Mouse (Mus musculus) adrenal gland, postnatal 14 days (tissue): ENCODE results near the gene Lbp. TPM values are rescaled to one million over a fixed set of nuclear protein-coding genes. Genes with fewer than 3 reads are reported as not detected.
A peak's percentile ranks its signal among the peaks of the same experiment; 100 is the strongest.

ENCODE experiments used
- DNase-seq: peaks from one replicate; pipeline ENCODE4 v3.0.0; 2021; ENCODE audit warnings: mixed read lengths
- total RNA-seq: library from RNA; stranded (reverse); gene quantifications from 2 replicates; pipeline ENCODE4 v1.2.3, GENCODE M21; 2021

Gene Lbp
- total RNA-seq, 1 experiment from 2014 or later = 34.2 TPM

DNA sequence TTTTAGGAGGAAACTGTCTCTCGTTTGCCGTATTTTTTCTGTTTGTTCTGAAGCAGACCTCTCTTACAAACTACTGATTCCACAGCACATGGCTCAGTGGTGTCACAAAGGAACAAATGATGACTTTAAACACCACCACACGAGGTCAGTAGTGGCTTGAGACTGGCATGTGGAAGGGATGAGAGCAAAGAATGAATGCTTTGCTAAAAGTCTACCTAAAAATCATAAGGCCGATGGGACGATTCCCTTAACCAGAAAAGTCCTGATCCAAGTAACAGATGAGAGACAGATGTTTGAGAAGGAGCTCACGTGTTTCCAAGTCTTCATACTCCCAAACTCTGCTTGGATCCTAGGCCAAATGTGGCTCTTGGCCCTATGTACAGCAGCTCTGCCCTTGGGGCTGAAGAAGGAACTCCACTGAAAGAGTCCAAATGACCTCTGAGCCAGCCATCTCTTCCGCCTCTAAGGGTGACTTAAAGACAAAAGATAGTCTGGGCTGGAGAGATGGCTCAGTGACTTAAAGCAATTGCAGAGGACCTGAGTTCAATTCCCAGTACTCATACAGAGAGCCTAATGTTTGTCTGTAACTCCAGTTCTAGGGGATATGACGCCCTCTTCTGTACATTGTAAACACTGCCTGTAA is 55.5 kb downstream of the Lbp start:
- DNase-seq = no peak

DNA sequence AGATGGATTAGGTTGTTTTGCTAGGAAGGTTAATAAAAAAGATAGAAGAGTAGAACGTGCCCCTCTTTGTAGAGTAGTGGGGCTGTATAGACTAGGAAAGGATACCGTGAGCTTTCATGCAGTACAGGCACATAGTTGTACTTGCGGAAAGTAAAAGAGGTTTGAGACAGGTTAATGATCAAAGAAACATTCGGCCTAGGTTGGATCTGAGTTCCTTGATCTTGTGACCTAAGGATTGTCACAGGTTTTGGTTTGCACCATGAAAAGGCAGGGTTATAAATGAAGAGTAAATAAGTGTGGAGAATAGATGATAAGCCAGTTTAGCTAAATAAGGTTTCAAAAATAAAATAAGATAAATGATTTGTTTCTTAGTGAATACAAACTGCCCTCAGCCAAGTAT is 57.9 kb downstream of the Lbp start:
- no peak for DNase-seq

DNA sequence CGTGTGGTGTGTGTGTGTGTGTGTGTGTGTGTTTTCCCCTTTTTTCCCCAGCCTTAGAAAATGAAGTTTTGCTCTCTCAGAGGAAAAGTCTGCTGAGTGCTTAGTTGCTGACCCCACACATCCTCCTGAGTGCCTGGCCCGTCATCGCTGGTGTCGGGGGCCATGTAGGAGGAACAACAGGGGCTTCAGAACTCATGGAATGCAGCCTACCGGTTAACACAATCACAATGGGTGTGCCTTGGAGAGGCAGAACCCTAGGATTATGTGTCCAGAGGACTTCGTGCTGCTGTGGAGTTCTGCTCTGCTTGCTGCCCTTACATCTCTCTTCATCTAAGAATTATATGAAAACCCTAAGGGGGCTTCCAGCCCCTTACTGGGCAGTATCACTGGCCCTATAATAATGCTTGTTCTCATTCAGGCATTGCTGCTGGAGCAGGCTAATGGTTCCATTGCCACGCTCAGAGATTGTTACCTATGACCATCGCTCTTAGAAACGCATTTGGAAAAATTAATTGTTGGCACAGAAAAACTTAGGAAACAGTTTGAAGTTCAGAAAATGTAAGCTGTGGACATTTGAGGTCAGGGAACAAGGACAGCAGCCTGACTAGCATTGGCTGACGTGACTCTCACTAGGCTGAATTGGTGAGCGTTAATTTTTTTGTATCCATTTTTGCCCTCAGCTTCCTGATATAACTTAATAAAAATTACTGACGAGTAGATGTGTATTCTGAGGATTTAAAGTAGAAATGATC is 59.0 kb downstream of the Lbp start:
- no peak for DNase-seq

DNA sequence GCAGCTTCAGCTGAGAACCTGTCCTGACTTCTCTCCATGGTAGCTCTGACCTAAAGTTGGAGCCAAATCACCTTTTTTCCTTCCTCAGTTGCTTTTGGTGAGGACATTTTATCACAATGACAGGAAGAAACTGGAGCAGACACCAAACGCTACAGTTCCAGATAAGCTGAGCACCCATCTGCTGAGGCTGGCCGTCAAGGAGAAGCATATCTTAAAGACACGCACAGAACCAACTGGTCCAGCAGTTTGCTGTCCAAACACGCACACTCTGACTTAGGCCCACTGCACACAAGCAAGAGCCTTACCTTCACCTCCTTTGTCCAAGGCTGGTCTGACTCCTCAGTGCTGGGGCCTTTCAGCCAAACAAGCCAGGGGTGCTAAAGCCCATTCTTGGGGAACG is 61.4 kb downstream of the Lbp start:
- DNase-seq = no peak

DNA sequence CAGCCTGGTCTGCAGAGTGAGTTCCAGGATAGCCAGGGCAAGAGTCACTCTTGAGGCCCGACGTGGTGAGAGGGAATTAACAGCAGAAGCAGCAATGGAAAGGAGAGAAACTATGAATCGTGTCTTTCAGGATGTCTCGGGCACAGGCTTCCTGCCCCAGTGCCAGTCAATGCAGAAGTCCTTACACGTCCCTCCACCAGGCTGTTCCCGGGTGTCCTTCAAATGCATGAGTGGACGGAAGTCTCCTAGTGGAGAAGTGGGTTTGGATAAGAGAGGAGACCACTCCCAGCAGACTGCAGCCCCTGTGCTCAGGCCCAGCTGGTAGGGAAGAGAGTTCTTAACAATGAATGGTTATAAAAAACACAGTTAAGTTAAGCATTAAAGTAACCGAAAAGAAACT is 62.0 kb downstream of the Lbp start:
- DNase-seq = no peak

DNA sequence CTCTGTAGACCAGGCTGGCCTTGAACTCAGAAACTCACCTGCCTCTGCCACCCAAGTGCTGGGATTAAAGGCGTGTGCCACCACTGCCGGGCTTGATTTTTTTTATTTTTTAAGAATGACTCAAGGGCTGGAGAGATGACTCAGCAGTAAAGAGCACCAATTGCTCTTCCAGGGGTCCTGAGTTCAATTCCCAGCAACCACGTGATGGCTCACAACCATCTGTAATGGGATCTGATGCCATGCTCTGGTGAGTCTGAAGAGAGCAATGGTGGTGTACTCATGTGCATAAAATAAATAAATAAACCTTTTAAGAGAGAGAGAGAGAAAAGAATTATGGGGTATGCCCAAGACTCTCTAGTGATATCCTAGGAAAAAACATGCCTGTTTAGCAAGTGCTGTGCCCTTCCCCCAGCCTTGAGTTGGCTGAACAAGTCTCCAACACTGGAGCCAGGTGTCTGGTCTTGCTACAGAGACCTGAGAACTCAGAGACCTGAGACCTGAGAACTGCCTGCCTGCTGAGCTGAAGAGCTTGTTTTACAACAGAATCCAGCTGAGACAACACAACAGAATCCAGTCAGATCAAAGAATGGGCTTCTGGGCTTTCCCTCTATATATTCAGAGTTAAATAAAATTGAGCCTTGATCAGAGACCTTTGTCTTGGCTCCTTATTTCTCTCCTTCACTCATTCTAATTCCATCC is 63.3 kb downstream of the Lbp start:
- DNase-seq = no peak

DNA sequence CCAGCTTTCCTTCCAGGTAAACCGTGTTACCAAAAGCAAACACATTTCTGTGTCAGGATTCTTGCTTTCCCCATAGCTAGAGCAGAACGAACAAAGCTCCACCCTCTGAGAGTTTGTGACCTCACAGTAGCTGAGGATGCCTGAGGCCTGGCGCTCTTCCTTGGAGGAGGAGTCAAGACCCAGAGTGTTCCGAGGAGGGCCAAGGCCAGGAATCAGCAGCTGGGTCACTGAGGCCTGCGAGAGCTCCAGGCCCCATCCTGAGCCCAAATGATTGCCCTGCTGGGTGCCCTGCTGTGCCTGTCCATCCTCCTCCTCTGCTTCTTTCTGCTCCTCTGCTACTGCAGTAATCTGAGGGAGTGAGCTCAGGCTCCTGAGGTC is 63.9 kb downstream of the Lbp start:
- peak; percentile 43 for DNase-seq

DNA sequence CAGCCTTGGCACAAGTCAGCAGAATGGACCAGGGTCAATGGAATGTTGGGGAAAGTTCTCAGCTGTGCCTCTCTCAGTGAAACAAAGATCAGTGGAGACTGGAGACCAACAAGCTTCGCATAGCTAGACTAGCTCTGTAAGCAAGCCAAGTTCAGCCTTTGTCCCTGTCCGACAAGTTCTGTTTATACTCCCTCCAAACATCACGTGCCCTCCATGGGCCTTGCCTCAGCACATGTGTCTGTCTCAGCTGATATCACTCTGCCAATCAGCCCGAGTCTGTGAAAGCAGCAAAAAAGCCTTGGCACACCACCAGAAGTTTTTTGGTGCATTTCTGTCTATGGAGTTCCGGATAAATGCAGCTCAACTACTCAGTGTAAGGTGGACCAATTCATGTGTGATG is 66.8 kb downstream of the Lbp start:
- no peak for DNase-seq

DNA sequence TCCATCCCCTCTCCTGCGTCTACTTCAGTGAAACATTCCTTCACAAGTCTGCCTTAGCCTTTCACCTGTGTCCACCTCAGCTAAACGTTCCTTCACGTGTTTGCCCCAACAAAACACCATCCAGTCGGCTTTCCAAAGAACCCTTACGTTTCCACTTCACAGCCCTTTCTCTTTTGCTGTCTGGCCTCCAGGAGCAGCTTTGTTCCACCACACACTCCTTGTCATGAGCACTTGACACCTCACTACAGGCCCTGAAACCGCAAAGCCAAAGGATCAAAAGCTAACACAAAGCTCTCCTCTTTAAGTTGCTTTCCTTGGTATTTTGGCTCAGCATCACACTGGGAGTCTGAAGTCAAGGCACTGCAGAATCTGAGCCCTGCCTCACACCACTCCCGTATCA is 67.2 kb downstream of the Lbp start:
- DNase-seq = no peak

DNA sequence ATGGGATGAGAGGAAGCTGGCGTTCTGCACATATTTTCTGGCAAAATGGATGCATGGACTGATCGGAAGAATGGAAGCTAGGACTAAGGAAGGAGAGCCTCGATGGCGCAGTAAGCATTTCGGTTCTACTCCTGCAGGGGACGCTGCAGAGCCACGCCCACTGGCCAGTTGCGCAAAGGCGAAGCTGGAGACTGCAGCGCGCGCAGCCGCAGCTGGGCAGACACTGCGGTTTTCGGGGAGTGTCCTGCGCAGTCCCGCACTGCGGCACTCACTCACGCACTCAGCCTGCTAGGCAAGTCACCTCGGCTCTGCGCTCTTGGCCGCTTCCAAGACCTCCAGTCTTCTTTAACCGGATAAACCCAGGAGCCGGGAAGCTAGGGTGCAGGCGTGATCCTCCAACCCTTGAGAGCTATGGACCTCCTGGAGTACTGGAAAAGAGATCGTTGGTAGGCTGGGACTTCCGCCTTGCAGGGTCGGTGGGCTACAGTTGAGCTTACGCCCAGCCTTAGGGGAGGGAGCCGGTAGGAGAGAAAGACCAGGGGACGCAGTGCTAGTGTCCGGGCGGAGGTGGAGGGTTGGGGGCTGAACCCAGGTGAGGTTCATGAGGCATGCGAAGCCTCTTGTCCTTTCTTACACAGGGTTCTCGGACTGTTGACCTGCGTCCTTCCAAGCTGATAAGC is 69.3 kb downstream of the Lbp start, which contains the start of gene Snhg11:
TSS of gene Snhg11 (plus strand) at position 196 of the 680 bp plus-strand sequence.
- peak; percentile 80 for DNase-seq

DNA sequence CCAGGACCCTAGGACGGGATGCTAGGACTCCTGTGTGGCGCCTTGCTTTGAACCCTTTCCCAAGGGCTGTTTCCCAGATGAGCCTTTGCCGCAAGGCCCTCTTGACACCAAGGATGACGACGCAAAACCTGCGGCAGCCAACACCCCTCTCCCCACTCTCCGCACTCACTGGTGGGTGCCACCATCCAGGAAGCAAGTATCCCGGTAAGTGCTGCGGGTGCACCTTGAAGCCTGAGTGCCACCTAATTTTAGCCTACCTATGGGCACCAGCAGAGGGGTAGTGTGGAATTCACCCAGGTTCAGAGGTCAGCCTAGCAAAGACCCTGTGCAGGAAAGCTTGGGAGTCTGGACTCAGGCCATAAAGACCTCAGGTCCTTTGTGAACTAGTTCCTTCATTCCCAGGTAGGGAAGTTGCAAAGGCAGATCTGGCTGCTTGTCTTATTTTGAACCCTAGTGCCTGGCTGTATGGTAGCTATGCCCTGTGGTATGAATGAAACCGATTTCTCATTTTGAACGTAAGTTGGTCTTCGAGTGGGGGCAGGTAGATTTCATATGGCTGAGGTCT is 69.9 kb downstream of the Lbp start:
- no peak for DNase-seq

DNA sequence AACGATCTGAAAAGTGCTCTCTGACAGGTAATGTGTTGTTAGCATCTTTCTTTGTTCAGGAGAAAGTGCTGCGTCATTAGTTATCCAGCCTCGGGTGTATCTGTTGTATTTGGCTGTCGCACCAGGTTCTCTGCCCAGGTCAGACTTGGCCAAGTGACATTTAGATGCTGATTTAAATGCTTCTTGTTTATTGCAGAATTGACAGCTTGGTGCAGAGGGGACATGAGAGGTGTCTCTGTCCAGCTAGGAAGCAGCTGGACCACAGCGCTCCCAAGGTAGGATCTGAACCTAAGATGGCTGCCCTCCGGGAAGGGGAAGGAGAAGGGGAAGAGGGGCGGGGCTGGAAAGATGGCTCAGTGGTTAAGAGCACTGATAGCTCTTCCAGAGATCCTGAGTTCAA is 70.5 kb downstream of the Lbp start:
- DNase-seq = no peak

DNA sequence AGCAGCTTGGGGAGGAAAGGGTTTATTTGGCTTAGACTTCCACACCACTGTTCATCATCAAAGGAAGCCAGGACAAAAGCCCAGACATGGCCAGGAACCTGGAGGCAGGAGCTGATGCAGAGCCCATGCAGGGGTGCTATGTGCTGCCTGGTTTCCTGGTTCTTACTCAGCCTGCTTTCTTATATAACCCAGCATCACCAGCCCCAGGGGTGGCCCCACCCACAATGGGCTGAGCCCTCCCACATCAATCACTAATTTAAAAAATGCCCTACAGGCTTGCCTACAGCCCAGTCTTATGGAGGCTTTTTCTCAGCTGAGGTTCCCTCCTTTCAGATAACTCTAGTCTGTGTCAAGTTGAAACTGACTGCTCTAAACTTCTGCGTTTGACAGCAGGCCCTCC is 71.5 kb downstream of the Lbp start:
- DNase-seq = no peak

DNA sequence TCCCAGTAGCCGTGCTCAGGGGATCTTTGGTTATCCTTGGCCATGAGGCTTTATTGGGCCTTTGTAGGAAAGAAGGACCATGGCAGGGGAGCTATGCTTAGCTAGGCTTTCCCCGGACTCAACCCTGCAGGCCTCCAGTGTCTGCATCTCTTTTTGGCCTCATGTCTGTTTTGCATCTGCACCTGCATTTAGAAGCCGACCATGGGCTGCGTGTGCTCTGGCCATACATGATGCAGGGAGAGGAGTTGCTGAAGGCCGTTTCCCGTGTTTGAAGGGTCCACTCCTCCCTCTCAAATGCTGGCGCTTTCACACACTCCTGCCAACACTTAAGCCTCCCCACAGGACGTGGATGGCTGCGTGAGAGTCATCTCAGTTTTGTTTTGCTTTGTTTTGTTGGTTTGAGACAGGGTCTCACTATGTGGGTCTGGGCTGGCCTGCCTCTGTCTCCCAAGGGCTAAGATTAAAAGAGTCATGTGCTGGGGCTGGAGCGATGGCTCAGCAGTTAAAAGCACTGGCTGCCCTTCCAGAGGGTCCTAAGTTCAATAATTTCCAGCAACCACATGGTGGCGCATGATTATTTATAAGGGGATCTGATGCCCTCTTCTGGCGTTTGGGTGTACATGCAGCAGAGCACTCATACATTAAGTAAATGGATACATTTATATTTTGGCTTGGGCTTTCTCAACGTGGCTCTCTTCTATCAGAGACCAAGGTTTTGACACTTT is 73.2 kb downstream of the Lbp start:
- peak; percentile 70 for DNase-seq

Other genes with a start within 250 kb of the Lbp start
- gene Tgm2, start 160.1 kb upstream of the Lbp start, total RNA-seq = 69.0 and 75.1 TPM in 2 replicates
- gene D630003M21Rik, start 77.3 kb upstream of the Lbp start, total RNA-seq = 2.0 and 2.4 TPM in 2 replicates
- not detected in 2 replicates for gene Bpi, start 48.4 kb upstream of the Lbp start, total RNA-seq
- gene Snhg11, start 69.1 kb downstream of the Lbp start, total RNA-seq = 3.5 and 6.6 TPM in 2 replicates
- 44.8 and 47.3 TPM in 2 replicates for gene Ralgapb, start 103.4 kb downstream of the Lbp start, total RNA-seq
- 151 and 169 TPM in 2 replicates for gene Adig, start 196.1 kb downstream of the Lbp start, total RNA-seq
- not detected in 2 replicates for gene Arhgap40, start 206.3 kb downstream of the Lbp start, total RNA-seq